Mouse (Mus musculus): ENCODE results near the gene Golgb1. TPM values are rescaled to one million over a fixed set of nuclear protein-coding genes. Genes with fewer than 3 reads are reported as not detected.
"Not testable (repeated sequence)": the region's sequence is repeated elsewhere in the genome, so short reads cannot be mapped to it uniquely, and the experiment has no call there.

Golgb1 gene
- polyA plus RNA-seq (2016; fragmentation: Nextera tagmentation; extraction: Ambion mirVana), result 76.7 and 78.3 TPM in 2 replicates

DNA sequence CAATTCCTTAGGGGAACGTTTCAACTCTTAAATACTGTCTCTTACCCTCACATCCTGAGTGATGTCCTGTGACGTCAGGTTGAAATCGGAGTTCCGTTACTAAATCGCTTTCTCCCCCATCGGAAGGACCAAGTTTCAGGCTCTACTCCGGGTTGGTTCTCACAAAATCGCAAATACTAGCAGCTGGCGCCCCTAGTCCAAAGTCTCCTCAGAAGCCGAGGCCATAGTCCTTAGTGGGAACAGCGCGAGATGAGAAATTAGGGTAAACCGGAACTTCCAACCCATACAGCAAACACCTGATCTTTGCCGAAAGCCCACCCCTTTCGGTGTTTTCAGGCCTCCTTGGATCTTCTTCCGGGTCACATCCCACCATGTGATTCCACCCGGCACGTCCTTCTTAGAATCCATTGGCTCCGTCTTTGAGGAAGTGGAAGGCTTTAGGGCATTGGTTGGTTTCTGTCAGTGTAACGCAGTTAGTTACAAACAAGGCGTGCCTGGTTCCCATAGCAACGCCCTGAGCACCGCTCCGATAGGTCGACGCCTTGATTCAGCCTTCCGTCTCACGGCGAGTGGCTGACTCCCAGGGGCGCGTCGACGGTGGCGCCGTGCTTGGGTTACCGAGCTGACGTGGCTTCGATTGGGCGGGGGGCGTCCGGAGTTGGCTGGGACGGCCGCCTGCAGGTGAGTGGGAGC, at the start of gene Golgb1, which contains the start of gene Eaf2:
Golgb1 (plus strand) TSS at position 558 of the 693 bp plus-strand sequence.
Eaf2 (minus strand) TSS at position 421 of the 693 bp plus-strand sequence.
- under 1% methylated on average over 43 of the region's 43 CpGs for WGBS
- peaks cover 32% of the 10 kb centered on the region for H3K36me3 ChIP-seq
- H3K9me3 ChIP-seq (replicated peaks), result no peaks in the 10 kb centered on the region
- DNase-seq (ENCODE audit: low spot score), result peak; percentile 93
- peaks cover 18% of the 10 kb centered on the region for H3K4me1 ChIP-seq
- peak within 1 kb of the TSS; percentile 90 for H3K27ac ChIP-seq (replicated peaks)
- H3K4me3 ChIP-seq, result peak within 1 kb of the TSS; percentile 97
- no peaks in the 10 kb centered on the region for H3K27me3 ChIP-seq (ENCODE audit: low read depth, poor library complexity, severe bottlenecking)

DNA sequence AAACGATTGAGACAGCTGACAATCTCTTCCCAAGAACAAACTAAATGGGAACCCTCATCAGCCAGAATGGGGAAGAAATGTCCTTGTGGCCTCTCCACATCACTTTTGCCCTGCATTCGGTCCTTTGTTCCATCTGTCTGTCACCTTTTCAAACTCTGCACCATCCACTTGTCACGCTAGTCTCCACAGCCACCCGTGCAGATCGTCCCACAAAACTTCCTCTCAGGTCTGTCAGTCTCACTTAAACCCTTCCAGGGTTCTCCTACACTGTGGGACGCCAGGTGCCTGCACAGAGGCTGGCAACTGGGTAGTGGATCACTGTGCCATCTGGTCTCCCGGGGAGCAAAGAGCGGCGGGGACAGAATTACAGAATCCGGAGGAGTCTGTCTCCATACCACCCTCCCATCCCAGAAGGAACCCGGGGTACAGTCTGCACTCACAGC, 47.3 kb upstream of the Golgb1 start:
- Histone ChIP-seq H3K9me3 (replicated peaks) (no peaks in the 10 kb centered on the region), H3K27me3 (ENCODE audit: low read depth, poor library complexity, severe bottlenecking) (peaks cover 18% of the 10 kb centered on the region), H3K36me3 (peaks cover 21% of the 10 kb centered on the region), H3K4me3 (peak overlapping the region; percentile 90), H3K27ac (replicated peaks) (0 out of 2 replicates have a peak overlapping the region, but pooled peaks have one; percentile 92), H3K4me1 (peaks cover 19% of the 10 kb centered on the region)
- no peak for DNase-seq (ENCODE audit: low spot score)
- 2% methylated on average over 11 of the region's 11 CpGs for WGBS

GRCm38 (mm10) chr16:36828054-36828786, 46.7 kb upstream of the Golgb1 start, which contains the start of gene Iqcb1:
Gene Iqcb1, plus strand, starts transcription at chr16:36828385.
- no peaks in the 10 kb centered on the region for H3K9me3 ChIP-seq (replicated peaks)
- H3K27me3 ChIP-seq (ENCODE audit: low read depth, poor library complexity, severe bottlenecking), result peaks cover 18% of the 10 kb centered on the region
- peaks cover 24% of the 10 kb centered on the region for H3K36me3 ChIP-seq
- peak within 1 kb of the TSS; percentile 92 for H3K27ac ChIP-seq (replicated peaks)
- under 1% methylated on average over 63 of the region's 64 CpGs for WGBS
- DNase-seq (ENCODE audit: low spot score), result peak; percentile 93
- H3K4me3 ChIP-seq, result peak within 1 kb of the TSS; percentile 90
- peaks cover 19% of the 10 kb centered on the region for H3K4me1 ChIP-seq

DNA sequence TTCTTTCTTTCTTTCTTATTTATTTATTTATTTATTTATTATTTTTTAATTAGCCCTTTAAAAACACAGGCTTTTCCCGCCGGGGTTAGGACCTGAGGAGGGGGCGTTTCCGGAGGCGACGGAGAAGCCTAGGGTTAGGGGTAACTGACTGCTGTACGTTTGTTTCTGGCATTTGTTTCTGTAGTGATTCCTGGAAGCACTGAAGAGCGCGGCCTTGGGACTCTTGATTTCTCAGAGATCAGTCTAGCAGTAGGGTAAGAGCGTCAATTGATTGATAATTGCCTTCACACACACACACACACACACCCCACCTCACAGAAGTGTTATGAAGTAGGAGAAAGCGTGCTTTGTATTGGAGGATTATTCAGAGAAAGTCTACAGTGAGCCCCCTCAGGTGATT, 46.1 kb upstream of the Golgb1 start:
- H3K4me1 ChIP-seq, result peaks cover 19% of the 10 kb centered on the region
- no peaks in the 10 kb centered on the region for H3K9me3 ChIP-seq (replicated peaks)
- H3K36me3 ChIP-seq, result peaks cover 27% of the 10 kb centered on the region
- peaks cover 18% of the 10 kb centered on the region for H3K27me3 ChIP-seq (ENCODE audit: low read depth, poor library complexity, severe bottlenecking)
- WGBS, result 10% methylated on average over 11 of the region's 11 CpGs
- peak overlapping the region; percentile 90 for H3K4me3 ChIP-seq
- DNase-seq (ENCODE audit: low spot score), result no peak
- peak overlapping the region; percentile 92 for H3K27ac ChIP-seq (replicated peaks)

GRCm38 (mm10) chr16:36846894-36847293, 28.0 kb upstream of the Golgb1 start:
- not testable (repeated sequence) for H3K27ac ChIP-seq (replicated peaks); H3K9me3 ChIP-seq (replicated peaks); DNase-seq (ENCODE audit: low spot score); H3K4me1 ChIP-seq; H3K4me3 ChIP-seq; H3K27me3 ChIP-seq (ENCODE audit: low read depth, poor library complexity, severe bottlenecking)
- WGBS, result 91% methylated on average over 1 of the region's 1 CpGs
- peaks cover 79% of the 10 kb centered on the region for H3K36me3 ChIP-seq

DNA sequence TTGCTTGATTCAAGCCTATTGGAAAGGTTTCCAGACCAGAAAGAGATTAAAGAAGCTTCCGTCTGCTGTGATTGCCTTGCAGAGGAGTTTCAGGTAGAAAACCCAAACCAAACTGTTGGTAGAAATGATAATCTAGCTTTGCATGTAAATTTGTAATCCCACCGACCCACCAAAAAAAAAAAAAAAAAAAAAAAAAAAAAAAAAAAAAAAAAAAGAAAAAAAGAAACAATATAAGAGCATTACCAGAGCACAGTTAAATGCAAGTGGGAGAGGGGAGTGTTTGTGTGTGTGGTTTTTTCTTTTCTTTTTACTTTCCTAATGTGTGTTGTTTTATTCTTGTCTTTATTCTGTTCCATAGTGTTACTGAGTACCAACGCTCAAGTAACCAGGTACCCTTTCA, 23.7 kb upstream of the Golgb1 start:
- Histone ChIP-seq H3K27me3 (ENCODE audit: low read depth, poor library complexity, severe bottlenecking) (no peaks in the 10 kb centered on the region), H3K4me3 (no peak overlapping the region), H3K27ac (replicated peaks) (no peak overlapping the region), H3K9me3 (replicated peaks) (no peaks in the 10 kb centered on the region), H3K36me3 (peaks cover 81% of the 10 kb centered on the region), H3K4me1 (no peaks in the 10 kb centered on the region)
- WGBS, result 89% methylated on average over 3 of the region's 3 CpGs
- DNase-seq (ENCODE audit: low spot score), result no peak

DNA sequence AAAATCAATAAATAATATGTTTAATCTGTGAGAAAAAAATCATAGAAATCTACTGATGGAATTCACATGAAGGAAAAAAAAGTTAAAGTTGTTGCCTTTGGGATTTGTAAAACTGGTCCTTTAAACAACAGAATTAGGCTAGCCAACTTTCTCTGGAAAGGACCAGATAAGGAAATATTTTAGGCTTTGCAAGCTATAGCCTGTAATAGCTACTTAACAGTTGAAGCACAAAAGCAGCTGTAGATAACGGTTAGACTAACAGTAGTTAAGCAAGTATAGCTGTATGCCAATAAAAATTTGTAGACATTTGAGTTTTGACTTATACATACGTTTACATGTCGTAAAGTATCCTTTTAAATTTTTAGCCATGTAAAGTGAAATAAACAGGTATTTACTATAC, 11.4 kb upstream of the Golgb1 start:
- Histone ChIP-seq H3K36me3 (peaks cover 66% of the 10 kb centered on the region), H3K4me3 (no peak overlapping the region), H3K9me3 (replicated peaks) (no peaks in the 10 kb centered on the region), H3K27me3 (ENCODE audit: low read depth, poor library complexity, severe bottlenecking) (no peaks in the 10 kb centered on the region), H3K4me1 (no peaks in the 10 kb centered on the region), H3K27ac (replicated peaks) (no peak overlapping the region)
- DNase-seq (ENCODE audit: low spot score), result no peak
- WGBS, result 91% methylated on average over 3 of the region's 3 CpGs

GRCm38 (mm10) chr16:36869442-36869841, 5.5 kb upstream of the Golgb1 start:
- WGBS, result 92% methylated on average over 2 of the region's 2 CpGs
- H3K27me3 ChIP-seq (ENCODE audit: low read depth, poor library complexity, severe bottlenecking), result no peaks in the 10 kb centered on the region
- no peak for DNase-seq (ENCODE audit: low spot score)
- no peak overlapping the region for H3K4me3 ChIP-seq
- no peaks in the 10 kb centered on the region for H3K9me3 ChIP-seq (replicated peaks)
- H3K27ac ChIP-seq (replicated peaks), result no peak overlapping the region
- H3K4me1 ChIP-seq, result peaks cover 8% of the 10 kb centered on the region
- H3K36me3 ChIP-seq, result peaks cover 79% of the 10 kb centered on the region

- Histone ChIP-seq H3K4me3 (peak overlapping the region; percentile 97), H3K27ac (replicated peaks) (peak overlapping the region; percentile 90), H3K9me3 (replicated peaks) (no peaks in the 10 kb centered on the region), H3K27me3 (ENCODE audit: low read depth, poor library complexity, severe bottlenecking) (no peaks in the 10 kb centered on the region), H3K4me1 (peaks cover 18% of the 10 kb centered on the region), H3K36me3 (peaks cover 26% of the 10 kb centered on the region)
- DNase-seq (ENCODE audit: low spot score), result no peak
- WGBS, result under 1% methylated on average over 48 of the region's 48 CpGs
Observed at GRCm38 (mm10) chr16:36875276-36875851, 424 bp downstream of the Golgb1 start.

GRCm38 (mm10) chr16:36877316-36877715, 2.4 kb downstream of the Golgb1 start:
- peaks cover 18% of the 10 kb centered on the region for H3K4me1 ChIP-seq
- H3K27me3 ChIP-seq (ENCODE audit: low read depth, poor library complexity, severe bottlenecking), result no peaks in the 10 kb centered on the region
- DNase-seq (ENCODE audit: low spot score), result no peak
- WGBS, result 77% methylated on average over 5 of the region's 5 CpGs
- H3K36me3 ChIP-seq, result peaks cover 7% of the 10 kb centered on the region
- H3K9me3 ChIP-seq (replicated peaks), result no peaks in the 10 kb centered on the region
- no peak overlapping the region for H3K4me3 ChIP-seq
- no peak overlapping the region for H3K27ac ChIP-seq (replicated peaks)

GRCm38 (mm10) chr16:36882737-36883343, 7.9 kb downstream of the Golgb1 start:
- 30% methylated on average over 5 of the region's 5 CpGs for WGBS
- peaks cover 11% of the 10 kb centered on the region for H3K4me1 ChIP-seq
- H3K9me3 ChIP-seq (replicated peaks), result no peaks in the 10 kb centered on the region
- H3K36me3 ChIP-seq, result peaks cover 12% of the 10 kb centered on the region
- no peak for DNase-seq (ENCODE audit: low spot score)
- peak overlapping the region; percentile 59; the same call in 1 of the 2 replicates for H3K27ac ChIP-seq (replicated peaks)
- H3K4me3 ChIP-seq, result no peak overlapping the region
- H3K27me3 ChIP-seq (ENCODE audit: low read depth, poor library complexity, severe bottlenecking), result no peaks in the 10 kb centered on the region

- 78% methylated on average over 4 of the region's 4 CpGs for WGBS
- Histone ChIP-seq H3K9me3 (replicated peaks) (no peaks in the 10 kb centered on the region), H3K36me3 (peaks cover 27% of the 10 kb centered on the region), H3K27me3 (ENCODE audit: low read depth, poor library complexity, severe bottlenecking) (no peaks in the 10 kb centered on the region), H3K4me3 (no peak overlapping the region), H3K27ac (replicated peaks) (no peak overlapping the region), H3K4me1 (peaks cover 11% of the 10 kb centered on the region)
- DNase-seq (ENCODE audit: low spot score), result peak; percentile 30
Observed at GRCm38 (mm10) chr16:36884881-36885280, 9.9 kb downstream of the Golgb1 start.

Data from midbrain, embryonic 10.5 days (tissue).